Mouse (Mus musculus): ENCODE measurements around the gene Rln3.

DNA sequence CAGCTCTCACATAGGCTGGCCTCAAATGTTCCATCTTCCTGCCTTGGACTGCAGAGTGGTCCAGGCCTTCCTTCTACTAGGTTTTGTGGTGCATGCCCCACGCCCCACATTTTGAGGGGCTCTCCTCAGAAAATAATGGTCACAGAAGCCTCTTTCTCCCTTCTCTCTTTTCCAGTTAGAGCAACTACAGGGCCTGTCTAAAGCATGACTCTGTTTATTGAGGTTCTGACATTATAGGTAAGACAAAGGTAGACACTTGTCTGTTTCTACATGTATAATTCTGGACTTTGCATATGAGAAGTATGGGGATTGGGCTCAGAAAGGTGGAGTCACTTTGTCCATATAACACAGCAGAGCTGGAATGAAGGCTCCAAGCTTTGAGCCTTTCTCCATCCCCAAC lies 20.2 kb upstream of the Rln3 start, which contains the start of gene Gm10643:
- no peak for TF ChIP-seq POLR2A (IDR thresholded peaks at IDR 0.05; ENCODE audit: borderline replicate concordance, control insufficient read depth, low read depth, low read length)
- no peak for TF ChIP-seq CTCF (IDR thresholded peaks at IDR 0.05; ENCODE audit: control insufficient read depth, insufficient read depth, low read length)
